Mouse (Mus musculus) left cerebral cortex, adult 18-20 months (tissue): ENCODE results near the gene E2f6. TPM values are rescaled to one million over a fixed set of nuclear protein-coding genes. Genes with fewer than 3 reads are reported as not detected.

Source experiments
- DNase-seq, 2 experiments: peaks; one replicate each; pipeline ENCODE4 v3.0.0; 2021 to 2022; ENCODE audit warnings: low spot score in 2 of 2, mixed read lengths in 1 of 2
- total RNA-seq, 2 experiments: library from RNA; stranded (reverse); gene quantifications; 2 replicates each; pipeline ENCODE4 v1.2.3; 2021

The E2f6 gene
- total RNA-seq, 2 experiments from 2014 or later = 41.7 to 42.3 TPM

DNA sequence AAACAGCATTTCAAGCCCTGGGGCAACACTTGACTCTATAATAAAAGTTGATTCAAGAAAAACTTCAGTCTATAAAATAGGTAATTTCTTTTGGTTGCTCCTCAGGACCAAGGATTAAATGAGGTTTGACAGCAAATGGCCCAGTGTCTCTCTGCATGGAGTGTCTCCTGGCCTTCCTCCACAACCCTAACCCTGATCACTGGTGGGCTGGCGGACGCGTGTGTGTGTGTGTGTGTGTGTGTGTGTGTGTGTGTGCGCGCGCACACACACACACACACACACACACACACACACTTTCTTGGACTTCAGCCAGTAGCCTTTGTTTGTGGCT lies 10.9 kb upstream of the E2f6 start:
- no peak for DNase-seq

- DNase-seq = no peak
Measured at GRCm38 (mm10) chr12:16800259-16800958, 10.4 kb upstream of the E2f6 start, which contains the start of gene Greb1. Gene Greb1, minus strand, starts transcription at chr12:16800886.

GRCm38 (mm10) chr12:16800959-16801315 lies 9.8 kb upstream of the E2f6 start:
- no peak for DNase-seq

GRCm38 (mm10) chr12:16803237-16803955 lies 7.4 kb upstream of the E2f6 start:
- no peak for DNase-seq

DNA sequence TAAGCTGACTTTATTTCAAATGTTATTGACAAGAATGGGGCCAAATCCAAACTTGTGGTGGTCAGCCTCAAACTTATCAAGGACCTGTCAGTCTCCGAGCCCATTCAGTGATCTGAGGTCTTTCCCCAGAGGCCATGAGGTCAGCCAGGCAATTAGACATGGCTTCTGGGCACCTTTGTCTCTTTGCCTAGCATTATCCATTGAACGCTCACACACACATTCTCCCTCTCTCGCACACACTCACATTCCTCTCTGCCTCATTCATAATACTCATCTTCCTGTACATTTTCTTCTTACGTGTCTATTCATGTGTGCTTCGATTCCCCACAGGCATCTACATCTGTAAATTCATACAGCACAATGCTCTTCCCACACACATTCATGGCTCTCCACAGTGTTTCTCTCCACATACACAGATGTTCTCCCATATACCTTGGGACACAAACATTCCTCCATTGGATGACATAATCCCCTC lies 6.8 kb upstream of the E2f6 start:
- no peak for DNase-seq

- peak; percentile 85 to 91 for DNase-seq
Measured at GRCm38 (mm10) chr12:16805511-16805910, 5.3 kb upstream of the E2f6 start.

GRCm38 (mm10) chr12:16808045-16808444 lies 2.7 kb upstream of the E2f6 start:
- peak; percentile 28 to 36 for DNase-seq

GRCm38 (mm10) chr12:16811477-16811876 lies 714 bp downstream of the E2f6 start:
- no peak for DNase-seq

DNA sequence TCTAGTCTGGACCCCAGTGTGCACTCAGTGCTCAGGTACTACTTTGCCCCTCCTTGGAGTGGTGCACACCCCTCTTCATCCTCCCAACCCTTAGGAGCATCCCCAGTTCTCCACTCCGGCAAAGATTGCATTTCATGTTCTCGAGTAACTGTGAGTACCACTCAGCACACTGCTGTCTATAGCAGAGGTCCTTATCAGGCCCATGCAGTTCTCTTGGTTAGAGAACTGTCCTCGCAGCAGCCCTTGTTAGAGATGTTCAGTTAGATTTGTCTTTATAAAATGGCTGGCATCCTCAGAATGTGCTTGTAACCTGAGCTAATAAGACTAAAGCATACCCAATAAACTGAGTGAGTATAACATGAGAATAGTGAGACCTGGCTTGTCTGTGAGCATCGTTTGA lies 6.4 kb downstream of the E2f6 start:
- no peak for DNase-seq

DNA sequence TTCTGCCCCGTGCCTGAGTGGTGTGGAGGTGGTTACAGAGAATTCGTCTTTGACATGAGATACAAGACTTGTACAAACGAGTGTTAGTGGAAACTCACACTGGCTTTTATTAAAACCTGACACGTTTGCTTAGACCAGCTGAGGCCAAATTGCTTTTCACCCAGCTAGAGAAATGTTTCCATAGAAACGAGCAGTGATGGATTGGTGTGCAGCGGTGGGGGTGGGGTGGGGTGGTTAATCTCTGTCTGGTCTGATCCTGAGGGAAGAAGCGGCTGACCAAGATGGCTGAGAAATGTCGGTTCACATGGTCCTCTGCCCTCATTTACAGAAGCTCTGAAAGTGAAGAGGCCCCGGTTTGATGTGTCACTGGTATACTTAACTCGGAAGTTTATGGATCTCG lies 7.8 kb downstream of the E2f6 start:
- DNase-seq = no peak

- DNase-seq = no peak
Measured at GRCm38 (mm10) chr12:16820761-16821160, 10.0 kb downstream of the E2f6 start.

- no peak for DNase-seq
Measured at GRCm38 (mm10) chr12:16822181-16822734, 11.5 kb downstream of the E2f6 start.

GRCm38 (mm10) chr12:16823701-16824100 lies 12.9 kb downstream of the E2f6 start:
- no peak for DNase-seq

GRCm38 (mm10) chr12:16828505-16828904 lies 17.7 kb downstream of the E2f6 start:
- peak in 1 of 2 experiments; percentile 37 for DNase-seq

- DNase-seq = no peak
Measured at GRCm38 (mm10) chr12:16829785-16830184, 19.0 kb downstream of the E2f6 start.

DNA sequence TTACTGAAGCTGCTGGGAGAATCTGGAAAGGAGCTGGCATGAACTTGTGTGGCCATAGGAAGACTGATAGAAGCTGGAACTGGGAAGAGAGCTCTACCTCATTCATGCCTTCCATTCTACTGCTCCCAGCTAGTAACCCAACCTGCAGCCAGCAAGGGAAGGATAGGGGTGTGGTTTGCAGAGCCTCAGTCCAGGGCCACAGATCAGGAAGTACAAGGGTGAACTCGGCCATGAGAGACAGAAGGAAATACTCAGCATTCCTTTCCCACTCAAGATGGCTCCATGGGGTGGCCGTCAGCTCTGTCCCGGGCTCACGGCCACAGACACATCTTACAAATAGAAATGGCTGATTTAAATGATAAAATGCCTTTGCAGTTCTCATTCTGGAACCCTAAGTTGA lies 20.3 kb downstream of the E2f6 start:
- DNase-seq = no peak

- DNase-seq = no peak
Measured at GRCm38 (mm10) chr12:16834701-16835100, 23.9 kb downstream of the E2f6 start.

DNA sequence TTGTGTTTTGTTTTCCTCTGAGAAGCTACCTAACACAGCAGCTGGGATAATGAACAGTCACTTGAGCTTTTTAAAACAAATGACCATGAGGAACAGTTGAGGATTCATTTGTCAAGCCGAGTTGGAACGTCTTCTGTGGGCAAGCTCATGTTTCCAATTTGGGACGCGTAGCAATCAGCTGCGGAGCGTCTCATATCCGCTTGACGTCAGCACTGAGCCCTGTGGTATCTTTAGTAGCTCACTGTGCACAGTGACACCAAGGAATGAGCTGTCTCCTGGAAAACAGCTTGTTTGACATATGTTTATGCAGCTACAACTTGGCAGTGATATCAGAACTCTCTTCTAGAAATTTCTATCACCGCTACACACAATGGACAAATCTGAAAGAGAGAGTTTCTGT lies 25.4 kb downstream of the E2f6 start:
- peak; percentile 71 to 81 for DNase-seq

- DNase-seq = no peak
Measured at GRCm38 (mm10) chr12:16837766-16838165, 27.0 kb downstream of the E2f6 start.

DNA sequence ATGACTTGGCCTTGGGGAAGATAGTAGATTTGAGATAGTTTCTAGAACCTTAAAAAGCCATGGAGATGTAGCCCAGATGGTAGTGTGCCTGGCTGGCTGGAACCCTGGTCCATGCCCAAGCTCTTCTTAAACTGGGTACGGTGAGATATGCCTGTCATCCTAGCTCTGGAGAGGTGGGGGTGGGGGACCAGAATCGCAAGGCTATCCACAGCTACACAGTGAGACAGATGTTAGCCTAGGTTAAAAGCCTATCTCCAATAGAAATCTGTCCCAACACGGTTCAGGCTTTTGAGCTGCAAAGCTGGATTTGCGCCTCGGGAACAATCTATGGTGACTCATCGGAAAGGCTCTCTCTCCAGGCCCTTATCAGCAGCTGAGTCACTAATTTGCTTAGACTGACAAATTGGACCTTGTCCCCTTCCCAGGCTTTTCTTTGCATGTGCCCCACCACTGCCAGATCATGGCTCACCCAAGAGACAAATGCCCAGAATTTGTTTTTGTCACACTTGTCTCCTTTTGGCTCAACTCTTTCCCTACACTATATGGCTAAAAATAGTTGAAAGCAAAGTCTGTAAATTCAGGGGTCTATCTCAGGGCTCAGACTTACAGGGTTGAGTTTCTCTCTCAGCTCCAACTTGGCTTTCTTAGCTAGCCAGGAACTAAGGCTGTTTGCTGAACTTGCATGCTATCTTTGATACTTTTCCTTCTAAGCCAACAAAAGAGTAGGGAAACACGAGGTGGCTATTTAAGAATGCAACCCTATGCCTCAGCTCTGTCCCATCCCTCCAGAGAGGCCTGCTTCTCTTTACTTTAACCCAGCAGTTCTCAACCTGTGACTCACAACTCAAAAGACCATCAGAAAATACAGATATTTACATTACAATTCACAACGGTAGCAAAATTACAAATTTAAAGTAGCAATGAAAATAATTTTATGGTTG lies 30.3 kb downstream of the E2f6 start:
- DNase-seq = no peak
